Mouse (Mus musculus): ENCODE measurements around the gene Mbd3. TPM values are rescaled to one million over a fixed set of nuclear protein-coding genes. Genes with fewer than 3 reads are reported as not detected.

Mbd3 gene
- polyA plus RNA-seq, 1 experiment from 2014 or later, result 252 TPM

- peak overlapping the region; percentile 99 for H3K9ac ChIP-seq (ENCODE audit: low read length)
- no peaks in the 10 kb centered on the region; the same call in 1 of the 2 replicates for H3K9me3 ChIP-seq (ENCODE audit: control insufficient read depth, low read length)
- H3K36me3 ChIP-seq (ENCODE audit: control insufficient read depth, insufficient read depth, low read length), result peaks cover 35% of the 10 kb centered on the region
- H3K4me1 ChIP-seq (ENCODE audit: control insufficient read depth, insufficient read depth, low read length), result peaks cover 20% of the 10 kb centered on the region
- DNase-seq (ENCODE audit: low spot score, missing footprints) (no peak), ATAC-seq (ENCODE audit: low FRiP score) (no peak)
- no peaks in the 10 kb centered on the region for H3K27me3 ChIP-seq (ENCODE audit: control insufficient read depth, insufficient read depth, low read length)
- H3K4me3 ChIP-seq (ENCODE audit: low read depth, low read length), result peak overlapping the region; percentile 100
- H3K27ac ChIP-seq (ENCODE audit: low read depth, low read length), result no peak overlapping the region
- 22% methylated on average over 16 of the region's 16 CpGs for WGBS
- H3K4me2 ChIP-seq, result peak overlapping the region; percentile 92
These were observed 32.4 kb upstream of the Mbd3 start for GRCm38 (mm10) chr10:80431570-80432386.

GRCm38 (mm10) chr10:80430375-80430980 is 31.1 kb upstream of the Mbd3 start:
- no peak overlapping the region for H3K9ac ChIP-seq (ENCODE audit: low read length)
- 78% methylated on average over 7 of the region's 8 CpGs for WGBS
- ATAC-seq (ENCODE audit: low FRiP score), result no peak
- H3K27ac ChIP-seq (ENCODE audit: low read depth, low read length), result no peak overlapping the region
- H3K9me3 ChIP-seq (ENCODE audit: control insufficient read depth, low read length), result no peaks in the 10 kb centered on the region; the same call in 1 of the 2 replicates
- H3K4me1 ChIP-seq (ENCODE audit: control insufficient read depth, insufficient read depth, low read length), result peaks cover 20% of the 10 kb centered on the region
- no peak for DNase-seq (ENCODE audit: low spot score, missing footprints)
- no peak overlapping the region for H3K4me3 ChIP-seq (ENCODE audit: low read depth, low read length)
- H3K36me3 ChIP-seq (ENCODE audit: control insufficient read depth, insufficient read depth, low read length), result peaks cover 48% of the 10 kb centered on the region
- H3K27me3 ChIP-seq (ENCODE audit: control insufficient read depth, insufficient read depth, low read length), result no peaks in the 10 kb centered on the region
- no peak overlapping the region for H3K4me2 ChIP-seq

- H3K27ac ChIP-seq (ENCODE audit: low read depth, low read length), result no peak overlapping the region
- peaks cover 20% of the 10 kb centered on the region for H3K4me1 ChIP-seq (ENCODE audit: control insufficient read depth, insufficient read depth, low read length)
- H3K9me3 ChIP-seq (ENCODE audit: control insufficient read depth, low read length), result peaks cover 4% of the 10 kb centered on the region; the same call in 1 of the 2 replicates
- peaks cover 55% of the 10 kb centered on the region for H3K36me3 ChIP-seq (ENCODE audit: control insufficient read depth, insufficient read depth, low read length)
- H3K4me3 ChIP-seq (ENCODE audit: low read depth, low read length), result no peak overlapping the region
- no peaks in the 10 kb centered on the region for H3K27me3 ChIP-seq (ENCODE audit: control insufficient read depth, insufficient read depth, low read length)
- no peak overlapping the region for H3K9ac ChIP-seq (ENCODE audit: low read length)
- no peak for DNase-seq (ENCODE audit: low spot score, missing footprints)
- WGBS, result 86% methylated on average over 8 of the region's 8 CpGs
- no peak for ATAC-seq (ENCODE audit: low FRiP score)
- H3K4me2 ChIP-seq, result no peak overlapping the region
These were observed 30.4 kb upstream of the Mbd3 start for GRCm38 (mm10) chr10:80429800-80430199.

- H3K27me3 ChIP-seq (ENCODE audit: control insufficient read depth, insufficient read depth, low read length), result no peaks in the 10 kb centered on the region
- DNase-seq (ENCODE audit: low spot score, missing footprints) (no peak), ATAC-seq (ENCODE audit: low FRiP score) (no peak)
- H3K9ac ChIP-seq (ENCODE audit: low read length), result no peak overlapping the region
- no peak overlapping the region for H3K4me3 ChIP-seq (ENCODE audit: low read depth, low read length)
- peaks cover 4% of the 10 kb centered on the region; the same call in 1 of the 2 replicates for H3K9me3 ChIP-seq (ENCODE audit: control insufficient read depth, low read length)
- WGBS, result 96% methylated on average over 3 of the region's 3 CpGs
- H3K4me2 ChIP-seq, result no peak overlapping the region
- peaks cover 64% of the 10 kb centered on the region for H3K36me3 ChIP-seq (ENCODE audit: control insufficient read depth, insufficient read depth, low read length)
- H3K4me1 ChIP-seq (ENCODE audit: control insufficient read depth, insufficient read depth, low read length), result no peaks in the 10 kb centered on the region
- no peak overlapping the region for H3K27ac ChIP-seq (ENCODE audit: low read depth, low read length)
These were observed 25.7 kb upstream of the Mbd3 start for GRCm38 (mm10) chr10:80425041-80425440.

- H3K36me3 ChIP-seq (ENCODE audit: control insufficient read depth, insufficient read depth, low read length), result peaks cover 65% of the 10 kb centered on the region
- H3K9me3 ChIP-seq (ENCODE audit: control insufficient read depth, low read length), result peaks cover 4% of the 10 kb centered on the region; the same call in 1 of the 2 replicates
- H3K27ac ChIP-seq (ENCODE audit: low read depth, low read length), result no peak overlapping the region
- WGBS, result 62% methylated on average over 4 of the region's 4 CpGs
- no peaks in the 10 kb centered on the region; the same call in 1 of the 2 replicates for H3K4me1 ChIP-seq (ENCODE audit: control insufficient read depth, insufficient read depth, low read length)
- no peak overlapping the region for H3K4me2 ChIP-seq
- no peak overlapping the region for H3K9ac ChIP-seq (ENCODE audit: low read length)
- no peak overlapping the region for H3K4me3 ChIP-seq (ENCODE audit: low read depth, low read length)
- ATAC-seq (ENCODE audit: low FRiP score), result peak; percentile 65; the same call in 1 of the 2 replicates
- H3K27me3 ChIP-seq (ENCODE audit: control insufficient read depth, insufficient read depth, low read length), result no peaks in the 10 kb centered on the region
- DNase-seq (ENCODE audit: low spot score, missing footprints), result no peak
These were observed 24.2 kb upstream of the Mbd3 start for GRCm38 (mm10) chr10:80423562-80423961.

- no peak overlapping the region for H3K27ac ChIP-seq (ENCODE audit: low read depth, low read length)
- H3K4me2 ChIP-seq, result no peak overlapping the region
- no peaks in the 10 kb centered on the region; the same call in 1 of the 2 replicates for H3K4me1 ChIP-seq (ENCODE audit: control insufficient read depth, insufficient read depth, low read length)
- DNase-seq (ENCODE audit: low spot score, missing footprints) (no peak), ATAC-seq (ENCODE audit: low FRiP score) (no peak)
- H3K9ac ChIP-seq (ENCODE audit: low read length), result no peak overlapping the region
- H3K4me3 ChIP-seq (ENCODE audit: low read depth, low read length), result no peak overlapping the region
- H3K36me3 ChIP-seq (ENCODE audit: control insufficient read depth, insufficient read depth, low read length), result peaks cover 67% of the 10 kb centered on the region
- peaks cover 4% of the 10 kb centered on the region; the same call in 1 of the 2 replicates for H3K9me3 ChIP-seq (ENCODE audit: control insufficient read depth, low read length)
- H3K27me3 ChIP-seq (ENCODE audit: control insufficient read depth, insufficient read depth, low read length), result no peaks in the 10 kb centered on the region
- WGBS, result 89% methylated on average over 9 of the region's 9 CpGs
These were observed 22.5 kb upstream of the Mbd3 start for GRCm38 (mm10) chr10:80421651-80422472.

- Histone ChIP-seq H3K36me3 (ENCODE audit: control insufficient read depth, insufficient read depth, low read length) (peaks cover 65% of the 10 kb centered on the region), H3K4me1 (ENCODE audit: control insufficient read depth, insufficient read depth, low read length) (no peaks in the 10 kb centered on the region; the same call in 1 of the 2 replicates), H3K9ac (ENCODE audit: low read length) (no peak overlapping the region), H3K4me2 (no peak overlapping the region), H3K4me3 (ENCODE audit: low read depth, low read length) (no peak overlapping the region), H3K27ac (ENCODE audit: low read depth, low read length) (no peak overlapping the region), H3K27me3 (ENCODE audit: control insufficient read depth, insufficient read depth, low read length) (no peaks in the 10 kb centered on the region), H3K9me3 (ENCODE audit: control insufficient read depth, low read length) (peaks cover 4% of the 10 kb centered on the region; the same call in 1 of the 2 replicates)
- DNase-seq (ENCODE audit: low spot score, missing footprints), result no peak
- ATAC-seq (ENCODE audit: low FRiP score), result no peak
- WGBS, result 94% methylated on average over 8 of the region's 8 CpGs
These were observed 21.9 kb upstream of the Mbd3 start for GRCm38 (mm10) chr10:80421208-80421607.

- Histone ChIP-seq H3K4me2 (no peak overlapping the region), H3K4me3 (ENCODE audit: low read depth, low read length) (no peak overlapping the region), H3K9ac (ENCODE audit: low read length) (no peak overlapping the region), H3K36me3 (ENCODE audit: control insufficient read depth, insufficient read depth, low read length) (peaks cover 65% of the 10 kb centered on the region), H3K9me3 (ENCODE audit: control insufficient read depth, low read length) (peaks cover 4% of the 10 kb centered on the region; the same call in 1 of the 2 replicates), H3K27ac (ENCODE audit: low read depth, low read length) (no peak overlapping the region), H3K4me1 (ENCODE audit: control insufficient read depth, insufficient read depth, low read length) (no peaks in the 10 kb centered on the region; the same call in 1 of the 2 replicates), H3K27me3 (ENCODE audit: control insufficient read depth, insufficient read depth, low read length) (no peaks in the 10 kb centered on the region)
- no peak for ATAC-seq (ENCODE audit: low FRiP score)
- 94% methylated on average over 10 of the region's 10 CpGs for WGBS
- no peak for DNase-seq (ENCODE audit: low spot score, missing footprints)
These were observed 21.4 kb upstream of the Mbd3 start for GRCm38 (mm10) chr10:80420729-80421128.

Measured in midbrain, embryonic 11.5 days (tissue).